Mouse (Mus musculus) urinary bladder, adult 2 months (tissue): ENCODE measurements around the gene Fcf1. TPM values are rescaled to one million over a fixed set of nuclear protein-coding genes. Genes with fewer than 3 reads are reported as not detected.

Experiments used
- DNase-seq: peaks from one replicate; pipeline ENCODE4 v3.0.0; 2022; ENCODE audit warnings: low spot score
- polyA plus RNA-seq: library from polyadenylated mRNA; depleted of rRNA; stranded (reverse); fragments of >200 nt; gene quantifications from 2 replicates; pipeline ENCODE4 v1.2.3, GENCODE M21; 2012; rRNA removed

Gene Fcf1
- polyA plus RNA-seq = 102 and 107 TPM in 2 replicates

- peak; percentile 66 for DNase-seq
Measured at GRCm38 (mm10) chr12:84970428-84971096, at the start of gene Fcf1, which contains the start of gene Arel1. Fcf1 (plus strand) TSS chr12:84970897. Arel1 (minus strand) TSS chr12:84970900.

- no peak for DNase-seq
Measured at GRCm38 (mm10) chr12:84921881-84922419, 48.7 kb upstream of the Fcf1 start.

- DNase-seq = no peak
Measured at GRCm38 (mm10) chr12:84924324-84924723, 46.4 kb upstream of the Fcf1 start.

- no peak for DNase-seq
Measured at GRCm38 (mm10) chr12:84926542-84926941, 44.2 kb upstream of the Fcf1 start.

- DNase-seq = no peak
Measured at GRCm38 (mm10) chr12:84932210-84932609, 38.5 kb upstream of the Fcf1 start.

- DNase-seq = no peak
Measured at GRCm38 (mm10) chr12:84935343-84935742, 35.4 kb upstream of the Fcf1 start.

DNA sequence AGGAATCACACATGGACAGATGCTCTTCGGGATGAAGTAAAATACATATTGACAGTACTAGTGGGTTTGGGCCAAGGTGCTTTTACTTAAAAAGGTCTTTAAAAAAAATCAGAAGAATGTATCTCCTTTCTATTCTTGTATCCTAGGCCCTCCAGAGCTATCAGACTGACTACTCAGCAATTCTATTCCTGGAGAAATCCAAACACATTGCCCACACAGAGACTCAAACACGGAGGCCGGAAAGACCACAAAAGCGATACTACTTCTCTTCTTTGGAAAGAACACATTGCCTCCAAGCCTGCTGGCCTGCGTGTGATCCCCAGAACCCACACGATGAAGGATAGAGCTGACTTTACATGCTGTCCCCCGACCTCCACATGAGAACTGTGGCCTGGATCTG is 31.6 kb upstream of the Fcf1 start:
- no peak for DNase-seq

- DNase-seq = no peak
Measured at GRCm38 (mm10) chr12:84940343-84940742, 30.4 kb upstream of the Fcf1 start.

- DNase-seq = no peak
Measured at GRCm38 (mm10) chr12:84941717-84942116, 29.0 kb upstream of the Fcf1 start.

DNA sequence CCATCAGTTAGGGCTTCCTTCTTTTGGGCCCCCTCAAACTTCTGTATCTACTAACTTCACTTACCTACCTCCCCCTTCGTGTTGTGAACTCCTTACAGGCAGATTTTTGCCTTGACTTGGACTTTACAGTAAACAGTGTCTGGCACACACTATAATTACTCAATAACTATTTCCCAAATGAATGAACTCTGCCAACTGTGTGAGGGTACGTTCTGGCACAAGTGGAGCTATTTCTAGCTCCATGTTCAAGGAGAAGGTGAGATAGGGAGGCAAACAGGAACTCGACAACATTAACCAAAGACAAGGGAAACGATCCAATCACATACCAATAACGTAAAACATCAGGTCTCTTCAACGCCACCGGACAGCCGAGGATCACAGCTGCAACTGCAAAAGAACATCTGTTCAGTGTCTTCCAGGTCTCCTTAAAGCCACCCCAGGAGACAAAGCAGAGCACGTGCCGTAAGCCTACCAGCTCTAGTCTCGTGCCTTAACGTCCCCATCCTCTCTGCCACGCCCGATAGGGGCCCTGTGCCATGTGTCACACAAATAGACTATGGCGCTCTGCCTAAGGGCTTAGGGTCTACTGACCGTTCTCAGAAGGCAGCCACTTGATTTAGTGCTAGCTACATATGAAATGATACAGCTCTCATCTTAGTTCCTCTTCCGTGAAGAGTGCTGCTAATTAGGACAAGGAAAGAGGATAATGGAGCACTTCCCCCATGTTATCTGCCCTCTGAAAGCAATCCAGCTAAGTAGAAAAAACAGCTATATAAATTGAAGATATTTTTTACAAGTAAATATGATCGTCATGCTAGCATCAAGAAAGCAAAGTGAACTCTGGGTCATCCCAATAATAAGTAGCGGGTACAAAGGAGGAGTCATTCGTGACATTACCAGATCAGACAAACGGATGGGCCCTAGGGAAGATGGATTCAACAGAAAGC is 27.4 kb upstream of the Fcf1 start:
- DNase-seq = no peak

DNA sequence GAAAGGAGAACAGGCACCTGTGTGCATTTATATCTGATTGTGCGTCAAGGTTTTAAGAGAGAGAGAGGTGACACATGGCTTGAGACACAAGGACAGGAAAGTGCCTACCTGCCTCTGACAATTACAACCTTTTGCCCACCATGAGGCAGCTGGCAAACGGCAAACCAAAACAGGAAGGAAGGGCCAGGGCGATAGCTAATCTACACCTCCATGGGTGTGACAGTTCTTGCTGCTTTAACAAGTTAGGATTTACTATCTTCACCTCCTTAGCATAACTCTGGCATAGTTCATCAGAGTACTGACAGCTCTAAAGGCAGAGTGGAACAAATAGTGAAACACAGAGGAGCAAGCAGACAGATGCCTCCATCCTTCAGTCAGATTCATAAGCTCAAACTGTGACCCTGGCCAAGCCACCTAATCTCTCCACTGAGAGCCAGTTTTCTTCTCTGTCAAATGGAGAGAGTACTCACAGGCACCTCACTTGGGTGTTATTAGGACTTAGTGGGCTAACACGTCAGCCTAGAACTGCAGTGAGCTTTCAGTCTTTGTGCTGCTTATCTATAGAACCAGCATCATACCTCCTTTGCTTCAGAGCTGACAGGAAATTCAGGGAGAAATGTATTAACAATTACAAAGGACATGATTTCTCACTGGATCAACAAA is 26.4 kb upstream of the Fcf1 start:
- no peak for DNase-seq

GRCm38 (mm10) chr12:84944813-84945553 is 25.7 kb upstream of the Fcf1 start:
- no peak for DNase-seq

GRCm38 (mm10) chr12:84947894-84948583 is 22.7 kb upstream of the Fcf1 start:
- DNase-seq = no peak

DNA sequence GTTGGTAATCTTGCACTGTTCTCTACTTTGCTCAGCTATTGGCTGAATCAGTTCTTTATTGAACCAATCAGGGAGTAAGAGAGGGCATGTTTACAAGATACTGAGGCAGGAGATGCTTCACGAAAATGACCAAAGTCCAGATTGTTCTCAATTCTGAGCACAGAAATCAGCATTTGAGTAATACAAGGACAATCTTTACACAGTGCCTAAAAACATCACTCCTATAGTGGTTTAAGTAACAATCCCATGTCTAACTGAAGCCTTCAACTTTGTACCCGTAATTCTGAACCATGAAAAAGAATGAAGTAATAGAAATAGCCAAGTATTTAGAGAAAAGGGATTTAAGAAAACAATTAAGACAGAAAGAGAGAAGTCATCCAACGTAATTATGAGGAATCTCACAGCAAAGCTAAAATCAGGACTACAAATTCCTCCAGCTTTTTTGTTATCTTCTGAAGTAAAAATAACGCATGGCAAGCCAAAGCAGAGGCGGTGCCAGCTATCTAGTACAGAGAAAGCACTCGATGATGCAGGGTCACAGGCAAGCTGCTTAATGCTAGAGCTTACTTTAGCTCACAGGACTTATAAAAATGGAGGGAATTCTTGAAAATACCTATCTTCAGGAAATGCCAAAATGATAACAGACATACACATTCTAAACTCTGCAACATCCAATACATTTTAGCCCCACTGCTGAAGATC is 22.0 kb upstream of the Fcf1 start:
- no peak for DNase-seq

GRCm38 (mm10) chr12:84950763-84951162 is 19.9 kb upstream of the Fcf1 start:
- no peak for DNase-seq

DNA sequence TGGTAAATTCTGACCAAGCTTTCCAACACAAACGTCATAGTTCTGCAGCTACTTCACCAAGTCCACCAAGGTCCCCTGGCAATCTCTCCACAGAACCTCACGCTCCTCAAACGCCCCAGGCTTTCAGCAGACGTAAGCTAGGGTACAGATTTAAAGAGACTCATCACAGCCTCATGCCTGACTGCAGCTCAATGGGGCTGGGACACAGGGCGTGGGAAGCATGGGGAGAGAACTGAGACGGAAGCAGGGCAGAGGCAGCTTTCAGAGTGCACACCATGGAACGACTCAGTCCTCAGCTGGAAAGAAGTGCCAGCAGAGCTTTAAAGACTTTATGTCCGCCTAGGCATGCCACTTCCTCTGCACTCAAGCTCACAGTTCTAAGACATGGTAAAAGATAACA is 19.2 kb upstream of the Fcf1 start:
- DNase-seq = no peak

DNA sequence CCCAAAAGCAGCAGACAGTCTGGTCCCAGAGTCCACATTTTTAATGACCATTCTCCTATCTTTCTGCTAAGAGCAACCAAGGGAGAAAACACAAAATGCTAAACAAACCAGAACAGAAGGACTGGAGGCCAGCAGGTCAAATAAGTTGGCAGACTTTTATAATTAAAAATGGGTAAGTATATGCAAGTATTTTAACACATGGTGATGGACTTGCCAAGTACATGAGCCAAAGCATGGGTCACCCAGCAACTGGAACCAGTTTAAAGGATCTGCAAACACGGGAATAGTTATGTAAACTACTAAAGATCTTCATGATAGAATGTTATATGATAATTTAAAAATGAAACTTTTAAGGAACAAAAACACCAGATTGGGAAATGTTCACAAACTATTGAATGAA is 18.3 kb upstream of the Fcf1 start:
- no peak for DNase-seq

- no peak for DNase-seq
Measured at GRCm38 (mm10) chr12:84956317-84956716, 14.4 kb upstream of the Fcf1 start.

GRCm38 (mm10) chr12:84958794-84959356 is 11.8 kb upstream of the Fcf1 start:
- DNase-seq = no peak

- DNase-seq = no peak
Measured at GRCm38 (mm10) chr12:84962606-84963005, 8.1 kb upstream of the Fcf1 start.
